Mouse (Mus musculus) mouse embryonic stem cell (cell line): ENCODE results near the gene St3gal4.

Experiments
- in situ Hi-C, 2 experiments: fragments of 300-500 bp; cut with MboI; formaldehyde crosslinking; loops; 1 replicate in 1 of 2; 3 replicates in 1 of 2; pipeline ENCODE4 v1.14.3; 2019 to 2020; ENCODE audit warnings: low sequenced_read_pairs in 2 of 2, low pct_unique_long_range_greater_than_20kb in 1 of 2, mixed read lengths in 1 of 2; ENCODE audit not compliant: unreplicated experiment in 1 of 2

St3gal4 gene

DNA sequence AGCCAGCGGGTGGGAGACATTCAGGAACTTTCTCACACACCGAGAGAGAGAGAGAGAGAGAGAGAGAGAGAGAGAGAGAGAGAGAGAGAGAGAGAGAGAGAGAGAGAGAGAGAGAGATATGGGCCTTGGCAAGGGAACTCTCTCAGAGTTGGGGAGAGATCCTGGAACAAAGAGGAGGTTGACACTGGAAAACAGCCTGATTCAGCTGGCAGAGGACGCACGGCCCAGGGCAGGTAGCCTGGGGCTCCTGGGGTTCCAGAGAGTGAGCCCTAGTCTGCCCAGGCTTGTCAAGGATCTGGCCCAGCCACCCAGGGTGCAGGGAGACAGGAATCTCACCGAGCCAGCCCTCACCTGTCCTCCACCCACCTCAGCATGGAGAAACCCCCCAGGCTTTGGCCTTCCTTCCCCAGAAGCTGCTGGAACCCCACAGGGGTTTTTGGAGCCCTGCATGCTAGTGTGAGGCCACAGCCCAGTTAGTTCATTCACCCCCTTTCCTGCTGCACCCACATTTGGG is 20.2 kb upstream of the St3gal4 start:
- in situ Hi-C loops, result loop anchor here in 1 of 2 experiments (25.0 kb wide), 1 partner anchor 652 kb away; the partner anchor contains the start of gene Kirrel3

DNA sequence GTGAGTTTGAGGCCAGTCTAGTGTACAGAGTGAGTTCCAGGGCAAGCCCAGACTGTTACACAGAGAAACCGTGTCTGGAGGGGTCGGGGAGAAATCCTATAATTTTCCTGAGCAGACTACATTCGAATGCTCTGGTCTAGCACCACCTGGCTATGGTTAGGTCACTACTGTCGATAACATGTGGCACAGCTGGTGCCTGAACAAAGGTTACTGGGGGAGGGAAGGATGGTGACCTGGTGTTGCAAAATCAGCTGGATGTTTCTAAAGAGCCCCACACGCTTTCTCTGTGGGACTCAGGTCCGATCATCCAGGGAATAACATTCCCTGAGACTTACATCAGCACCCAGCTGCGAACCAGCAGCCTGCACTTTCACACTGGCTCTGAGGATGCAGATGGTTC is 19.0 kb upstream of the St3gal4 start:
- in situ Hi-C loops, result loop anchor here in 1 of 2 experiments (25.0 kb wide), 1 partner anchor 651 kb away; the partner anchor contains the start of gene Kirrel3

DNA sequence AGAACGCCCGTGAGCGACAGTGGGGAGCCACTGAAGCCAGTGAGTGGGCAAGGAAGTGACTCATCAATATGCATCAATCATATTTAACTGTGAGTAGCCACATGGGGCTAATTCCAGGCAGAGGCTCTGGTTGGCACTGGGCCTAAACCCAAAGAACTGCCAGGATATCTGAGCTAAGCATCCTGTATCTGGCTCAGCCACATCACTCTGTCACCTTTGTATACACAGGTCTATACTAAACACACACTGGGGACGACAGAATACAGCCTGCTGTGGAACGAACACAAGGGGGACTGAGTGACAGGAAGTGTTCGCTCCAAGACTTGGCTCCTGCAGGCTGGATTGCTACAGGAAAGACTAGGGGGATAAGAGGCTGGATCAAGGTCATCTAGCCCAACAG is 16.5 kb upstream of the St3gal4 start:
- in situ Hi-C loops, result loop anchor here in 1 of 2 experiments (25.0 kb wide), 1 partner anchor 648 kb away; the partner anchor contains the start of gene Kirrel3

DNA sequence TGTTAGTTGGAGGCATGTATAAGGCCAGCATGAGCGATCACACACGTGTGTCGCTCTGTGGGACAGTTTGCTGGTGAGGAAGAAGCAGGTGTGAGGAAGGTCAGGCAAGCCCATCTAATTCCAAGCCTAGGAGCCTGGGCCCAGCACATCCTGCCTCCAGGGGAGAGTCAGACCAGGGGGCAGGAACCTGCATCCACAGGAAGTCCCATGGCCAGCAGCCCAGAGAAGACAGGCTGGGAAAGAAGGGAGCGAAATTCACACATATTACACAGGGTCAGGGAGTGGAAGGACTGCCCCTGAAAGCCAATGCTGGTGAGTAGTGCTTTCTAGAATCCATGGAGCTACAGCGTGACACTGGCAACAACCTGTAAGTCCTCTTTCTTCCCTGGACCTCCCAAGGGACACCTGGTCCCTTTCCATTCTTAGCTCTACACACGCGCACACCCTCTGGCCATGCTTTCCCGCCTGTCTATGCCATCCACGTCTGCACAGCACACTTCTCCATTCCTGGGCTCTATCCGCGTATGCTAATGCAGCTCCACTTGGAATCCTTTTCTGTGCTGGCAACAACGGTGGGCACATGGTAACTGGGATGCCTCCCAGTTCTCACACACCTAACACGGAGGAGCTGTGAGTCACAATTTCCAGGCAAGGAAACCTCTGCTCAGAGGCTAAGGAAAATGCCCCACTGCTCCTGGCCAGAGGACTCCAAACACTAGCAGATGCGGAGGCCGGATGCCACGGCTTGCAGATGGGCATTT is 12.7 kb upstream of the St3gal4 start:
- in situ Hi-C loops, result loop anchor here in 1 of 2 experiments (25.0 kb wide), 1 partner anchor 645 kb away; the partner anchor contains the start of gene Kirrel3

DNA sequence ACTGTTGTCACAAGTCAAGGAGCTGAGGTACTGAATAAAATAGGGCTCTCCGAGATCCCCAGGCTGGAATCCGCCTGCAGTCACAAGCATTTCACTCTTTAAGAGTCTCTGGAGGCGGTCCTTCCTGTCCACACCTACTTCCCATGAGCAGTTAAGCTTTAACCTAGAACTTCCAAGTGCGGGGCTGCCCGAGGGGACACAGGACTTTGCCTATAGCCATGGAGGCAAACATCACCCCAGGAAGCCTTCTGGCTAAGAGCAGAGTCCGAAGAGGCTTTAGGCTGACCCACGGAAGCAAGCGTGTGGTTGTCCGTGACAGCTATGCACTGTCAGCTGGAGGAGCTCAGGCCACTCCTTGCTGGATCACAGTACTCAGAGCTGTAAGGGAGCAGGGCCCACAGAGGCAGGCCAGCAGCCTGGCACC is 9.9 kb upstream of the St3gal4 start:
- in situ Hi-C loops, result loop anchor here in 1 of 2 experiments (25.0 kb wide), 1 partner anchor 642 kb away; the partner anchor contains the start of gene Kirrel3

DNA sequence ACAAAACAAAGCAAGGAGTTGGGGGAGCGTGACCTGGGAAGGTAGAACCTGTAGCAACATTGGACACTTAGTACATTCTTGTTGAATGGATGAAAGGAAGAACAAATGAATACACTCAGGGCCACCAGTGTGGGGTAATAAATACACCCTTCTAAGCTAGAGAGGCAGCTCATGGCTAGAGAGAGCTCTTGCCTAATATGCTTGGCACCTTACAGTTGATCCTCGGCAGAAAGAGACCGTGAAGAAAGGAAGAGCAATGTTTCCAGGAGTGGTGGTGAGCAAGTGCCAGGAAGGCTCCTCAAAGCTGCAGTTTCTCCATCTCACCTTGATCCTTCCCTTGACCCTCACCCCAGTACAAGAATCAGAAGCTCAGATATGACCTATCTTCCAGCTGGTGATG is 9.5 kb upstream of the St3gal4 start:
- in situ Hi-C loops, result loop anchor here in 1 of 2 experiments (25.0 kb wide), 1 partner anchor 641 kb away; the partner anchor contains the start of gene Kirrel3

DNA sequence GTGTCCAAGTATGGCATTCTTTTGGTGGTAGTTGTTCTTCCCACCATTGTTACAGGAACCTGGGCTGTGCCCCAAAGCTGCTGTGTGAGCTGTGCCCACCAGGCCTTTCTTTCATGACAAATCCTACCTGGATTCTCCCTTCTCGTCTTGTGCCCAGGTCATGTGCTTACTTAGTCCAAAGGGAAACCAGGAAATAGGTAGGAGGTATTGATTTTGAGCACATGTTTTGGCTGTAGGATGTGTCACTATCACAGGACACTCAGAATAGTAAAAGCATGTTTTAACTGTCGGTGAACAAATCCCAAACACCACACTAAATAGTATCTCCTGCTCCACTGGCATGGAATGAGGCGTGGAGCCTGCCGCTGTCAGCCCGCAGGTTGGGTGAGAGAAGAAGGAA is 8.5 kb upstream of the St3gal4 start:
- in situ Hi-C loops, result loop anchor here in 1 of 2 experiments (25.0 kb wide), 1 partner anchor 640 kb away; the partner anchor contains the start of gene Kirrel3

DNA sequence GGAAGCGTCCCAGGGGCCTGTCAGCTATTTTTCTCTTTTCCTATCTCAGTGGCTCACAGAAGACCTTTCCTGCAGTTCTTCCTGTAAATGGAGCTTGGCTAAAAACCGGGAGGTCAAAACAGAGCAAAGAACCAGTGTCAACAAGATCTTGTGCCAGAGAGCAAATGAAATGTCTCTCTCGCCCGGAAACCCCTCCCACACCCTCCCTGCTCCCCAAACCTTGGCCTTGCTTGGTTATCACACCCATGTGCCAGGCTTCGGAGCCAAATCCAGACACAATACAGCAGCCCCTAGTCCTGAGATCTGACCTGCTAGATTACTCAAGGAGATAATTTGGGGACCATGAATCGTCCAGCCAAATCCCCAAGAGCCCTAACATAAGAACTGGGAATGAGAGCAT is 8.1 kb upstream of the St3gal4 start:
- in situ Hi-C loops, result loop anchor here in 1 of 2 experiments (25.0 kb wide), 1 partner anchor 640 kb away; the partner anchor contains the start of gene Kirrel3

DNA sequence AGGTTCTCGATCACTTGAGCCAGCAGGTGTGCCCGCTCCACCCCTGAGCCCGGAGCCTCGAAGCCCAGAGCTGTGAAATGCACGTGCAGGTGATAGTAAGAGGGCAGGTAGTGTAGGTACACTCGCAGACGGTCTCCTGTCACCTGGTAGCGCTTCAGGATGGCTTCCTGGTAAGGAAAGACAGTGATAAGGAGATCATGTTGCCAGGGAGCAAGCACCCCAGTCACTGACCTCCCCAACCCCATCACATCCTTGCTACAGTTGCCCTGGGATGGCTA is 5.5 kb upstream of the St3gal4 start:
- in situ Hi-C loops, result no loop called here

DNA sequence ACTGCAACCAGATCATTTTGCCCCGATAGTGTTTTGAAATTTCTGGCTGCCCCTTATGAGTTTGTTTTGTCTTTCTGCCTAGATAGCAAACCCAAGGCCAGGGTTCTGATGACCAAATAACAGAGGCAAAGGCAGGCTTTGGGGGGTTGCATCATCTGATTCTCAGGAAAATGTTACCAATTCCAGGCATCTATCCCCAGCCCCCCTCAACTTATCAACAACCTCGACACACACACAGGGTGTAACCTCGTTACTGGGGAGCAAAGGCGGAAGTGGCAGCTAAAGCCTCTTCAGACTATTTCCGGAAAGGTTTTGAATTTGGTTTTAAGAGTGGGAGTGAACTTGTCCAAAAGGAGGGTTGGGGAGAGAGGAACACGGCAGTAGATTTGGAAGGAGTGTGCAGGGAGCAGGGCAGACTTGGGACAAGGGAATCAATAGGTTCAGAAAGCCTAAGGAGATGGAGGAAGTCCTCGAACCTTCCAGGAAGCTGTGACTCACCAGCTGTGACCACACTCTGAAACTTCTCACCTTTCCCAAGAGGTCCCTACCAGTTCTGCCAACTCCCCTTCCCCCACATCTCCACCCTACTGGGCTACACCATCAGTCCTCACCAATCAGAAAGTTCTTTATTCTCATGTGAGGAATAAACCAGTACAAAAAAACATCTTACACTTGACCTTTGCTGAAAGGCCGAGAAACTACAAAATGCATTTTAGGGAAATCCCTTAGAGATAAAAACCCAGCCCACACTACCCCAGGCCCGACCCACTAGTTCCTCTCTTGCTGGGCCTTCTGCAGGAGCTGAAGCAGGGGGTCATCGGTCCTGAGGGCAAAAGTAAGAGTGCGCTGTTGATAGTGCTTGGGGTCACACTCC is 5.0 kb upstream of the St3gal4 start:
- in situ Hi-C loops, result no loop called here

DNA sequence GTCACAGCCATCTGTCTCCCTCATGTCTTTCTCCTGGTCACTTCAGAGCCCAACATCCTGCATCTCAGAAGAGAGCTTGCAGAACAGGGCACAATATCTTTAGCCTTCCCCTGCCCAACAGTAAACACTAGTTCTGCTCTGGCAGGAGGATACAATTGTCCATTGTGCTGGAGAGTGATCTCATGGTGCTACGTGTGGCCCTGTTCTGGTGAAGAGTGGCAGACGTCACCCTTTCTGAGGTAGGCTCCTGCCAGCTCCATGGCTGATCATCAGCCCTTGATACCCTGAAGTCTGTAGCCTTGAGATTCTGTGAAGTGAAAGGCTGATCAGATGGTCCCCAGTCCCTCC is 4.4 kb upstream of the St3gal4 start:
- in situ Hi-C loops, result no loop called here

DNA sequence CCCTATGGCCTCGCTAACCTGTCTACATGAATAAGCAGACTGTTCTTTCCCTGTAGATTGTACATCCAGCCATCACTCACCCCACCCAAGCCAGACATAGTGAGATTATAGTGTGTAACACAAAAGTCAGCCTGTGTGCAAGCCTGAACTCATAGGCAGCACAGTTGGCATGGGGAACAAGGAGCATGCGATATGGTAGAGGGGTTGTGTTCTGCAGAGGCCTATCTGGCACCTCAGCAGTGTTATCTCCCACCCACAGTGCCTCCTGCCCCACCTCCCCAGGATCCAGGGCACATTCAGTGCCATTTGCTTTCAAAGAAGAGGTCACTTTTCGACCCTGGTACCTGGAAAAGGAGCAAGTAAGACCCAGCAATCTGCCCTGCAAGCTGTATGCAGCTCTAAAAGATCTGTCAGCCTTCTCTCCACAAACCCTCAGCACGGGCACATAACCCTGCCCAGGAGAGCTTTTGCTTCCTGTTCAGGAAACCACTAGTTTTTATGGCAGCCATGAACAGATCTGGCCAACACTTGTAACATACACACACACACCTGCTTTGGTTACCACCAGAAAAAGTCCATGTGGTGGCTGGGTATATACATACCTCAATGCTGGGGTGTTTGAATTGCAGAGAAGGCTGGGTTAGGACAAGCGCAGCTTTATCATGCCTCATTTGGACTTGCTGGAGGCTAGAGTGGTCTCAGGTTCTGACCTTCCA is 3.6 kb upstream of the St3gal4 start:
- in situ Hi-C loops, result no loop called here

DNA sequence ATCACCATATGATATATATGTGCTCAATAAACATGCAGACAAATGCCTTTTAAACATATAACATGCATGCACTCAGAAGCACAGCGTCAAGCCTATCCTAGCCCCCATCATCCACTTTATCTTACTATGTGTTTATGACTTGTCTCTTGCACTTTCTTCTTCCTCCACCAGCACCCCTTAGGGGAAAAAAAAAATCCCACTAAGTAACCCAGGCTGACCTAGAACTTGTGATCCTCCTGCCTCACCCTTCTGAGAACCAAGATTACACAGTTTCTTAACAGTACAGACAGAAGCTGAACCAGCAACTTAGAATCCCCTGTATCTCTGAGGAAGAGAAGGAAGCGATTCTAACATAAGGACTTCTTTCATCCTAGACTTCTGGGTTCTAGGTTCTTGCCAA is 505 bp downstream of the St3gal4 start:
- in situ Hi-C loops, result no loop called here

DNA sequence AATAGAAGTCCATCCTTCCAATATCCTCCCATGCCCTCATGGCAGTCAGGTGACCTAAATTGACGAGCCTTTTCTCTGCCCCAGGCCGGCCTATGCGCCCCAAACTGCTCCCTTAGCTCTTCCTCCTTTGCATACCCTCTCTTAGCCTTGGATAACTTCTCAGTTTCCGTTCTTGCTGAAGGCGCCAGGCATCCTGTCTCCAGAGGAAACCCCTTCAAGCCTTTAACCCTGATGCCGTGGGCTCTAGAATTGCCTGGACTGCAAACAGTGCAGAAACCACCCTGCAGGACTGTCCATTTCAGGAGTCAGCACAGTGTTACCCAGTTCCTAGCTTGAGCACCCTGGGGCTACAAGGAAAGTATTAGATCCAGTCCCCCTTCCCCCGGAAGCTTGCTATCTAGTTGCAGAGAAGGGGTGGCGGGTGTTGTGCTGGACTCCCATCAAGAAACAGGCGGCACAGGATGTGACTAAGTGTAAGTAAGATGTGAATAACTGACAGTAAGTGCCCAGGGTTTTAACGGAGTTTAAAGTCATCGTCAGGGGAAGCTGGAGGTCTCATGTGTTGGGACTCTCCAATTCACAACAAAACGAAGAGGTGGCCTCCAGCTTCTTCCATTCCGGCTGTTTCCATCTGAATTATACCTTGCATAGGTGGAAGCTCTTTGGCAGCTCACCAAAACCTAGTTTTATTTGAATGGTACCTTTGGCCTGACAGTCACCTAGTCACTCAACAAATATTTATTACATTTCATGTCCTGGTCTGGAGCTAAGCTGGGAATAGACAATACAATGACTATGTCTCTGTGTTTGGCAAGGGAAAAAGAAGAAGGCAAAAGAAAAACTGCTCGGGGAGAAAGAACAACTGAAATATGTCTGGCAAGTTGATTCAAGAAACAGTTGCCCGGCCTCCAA is 1.4 kb downstream of the St3gal4 start:
- in situ Hi-C loops, result no loop called here

DNA sequence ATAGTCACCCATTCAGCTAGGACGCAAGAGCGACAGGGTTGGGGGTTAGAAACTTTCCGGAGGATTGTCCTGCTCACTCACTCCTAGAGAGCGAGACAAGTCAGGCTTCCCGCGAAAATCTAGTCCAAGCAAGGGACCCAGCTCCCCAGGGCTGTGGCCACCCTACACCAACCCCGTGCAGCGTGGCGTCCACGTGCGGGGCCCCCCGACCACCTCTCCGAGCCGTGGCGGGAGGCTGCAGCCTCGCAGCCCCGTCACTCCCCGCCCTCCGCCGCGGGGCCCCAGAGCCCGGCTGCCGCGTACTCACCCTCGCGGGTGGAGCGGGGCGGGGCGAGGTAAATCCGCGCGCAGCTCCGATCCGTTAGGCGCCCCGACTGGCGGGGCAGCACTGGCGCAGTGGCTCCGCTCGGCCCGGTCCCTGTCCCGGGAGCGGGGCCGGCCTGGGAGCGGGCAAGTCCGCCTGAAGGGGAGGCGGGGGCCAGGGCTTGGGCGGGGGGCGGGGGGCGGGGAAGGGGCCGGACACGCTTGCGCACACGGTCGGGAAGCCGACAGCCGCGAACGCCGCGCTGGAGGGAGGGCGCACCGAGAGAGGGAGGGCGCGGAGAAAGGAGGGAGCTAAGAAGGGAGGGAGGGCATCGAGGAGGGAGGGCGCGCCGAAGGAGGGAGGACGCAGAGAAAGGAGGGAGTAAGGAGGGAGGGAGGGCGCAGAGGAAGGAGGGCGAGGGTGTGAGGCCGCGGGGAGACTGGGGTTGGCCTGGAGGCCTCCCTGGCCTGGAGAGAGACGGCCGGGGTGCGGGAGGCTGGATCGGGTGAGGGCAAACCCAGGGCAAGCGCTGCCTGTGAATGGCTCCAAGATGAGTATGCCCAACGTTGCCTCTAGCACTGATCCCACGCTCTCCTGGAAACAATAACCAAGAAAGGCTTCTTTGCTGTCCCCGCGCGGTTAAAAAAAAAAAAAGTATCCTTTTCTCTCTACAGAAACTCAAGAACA is 2.4 kb downstream of the St3gal4 start:
- in situ Hi-C loops, result no loop called here

DNA sequence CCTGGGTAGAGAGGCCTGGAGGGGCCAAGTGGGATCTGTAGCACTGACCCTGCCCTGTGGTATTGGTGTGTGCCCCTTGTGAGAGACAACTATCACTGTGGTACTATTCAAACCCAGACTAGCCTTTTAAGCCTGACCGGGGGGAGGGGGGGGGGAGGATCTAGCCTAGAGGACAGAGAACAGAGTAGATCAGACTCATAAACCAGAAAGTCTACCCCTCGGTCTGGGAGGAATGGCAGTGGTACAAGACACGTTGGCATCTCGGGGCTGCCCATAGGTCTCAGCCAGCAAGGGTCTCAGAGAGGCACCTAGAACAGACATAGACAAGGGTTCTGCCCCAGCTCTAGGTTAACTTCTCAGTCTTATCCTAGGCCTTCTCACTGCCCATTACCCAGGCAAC is 3.3 kb downstream of the St3gal4 start:
- in situ Hi-C loops, result no loop called here
